Mouse (Mus musculus) telencephalon, adult 2 months (tissue): ENCODE data around the gene Mrps11.
A peak's percentile ranks its signal among the peaks of the same experiment; 100 is the strongest.

Experiments used
- DNase-seq: peaks from one replicate; pipeline ENCODE4 v3.0.0-alpha.2; 2011; ENCODE audit warnings: low read depth, low spot score

Mrps11 gene

DNA sequence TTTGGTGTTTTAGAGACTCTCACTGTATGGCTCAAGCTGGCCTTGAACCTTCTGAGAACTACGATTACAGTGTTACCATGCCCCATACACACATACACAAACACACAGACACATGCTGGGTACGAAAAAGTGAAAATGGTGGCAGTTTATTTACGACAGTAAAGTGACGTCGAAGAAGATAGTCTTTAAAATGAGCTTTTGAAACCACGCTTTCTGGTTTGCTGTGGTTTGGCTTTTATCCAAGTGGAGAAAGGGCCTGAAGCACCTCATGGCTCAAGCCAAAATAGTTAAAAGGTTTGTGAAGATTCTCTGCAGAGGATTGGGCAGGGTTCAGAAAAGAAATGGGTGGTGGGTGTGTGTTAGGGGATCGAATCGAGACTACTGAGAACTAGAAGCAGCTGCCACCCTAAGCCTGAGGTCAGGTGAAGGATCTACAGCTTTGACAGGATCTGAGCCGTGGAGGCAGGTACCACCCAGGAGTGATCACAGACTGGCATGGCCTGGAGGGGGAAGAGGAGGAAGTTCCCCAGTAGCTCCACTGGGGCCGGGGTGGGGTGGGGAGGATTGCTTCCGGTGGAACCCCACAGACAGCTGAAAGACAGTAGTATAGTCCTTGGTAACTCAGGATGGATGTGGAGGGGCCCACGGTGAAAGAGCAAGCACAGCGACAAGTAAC, 11.1 kb downstream of the Mrps11 start:
- no peak for DNase-seq

DNA sequence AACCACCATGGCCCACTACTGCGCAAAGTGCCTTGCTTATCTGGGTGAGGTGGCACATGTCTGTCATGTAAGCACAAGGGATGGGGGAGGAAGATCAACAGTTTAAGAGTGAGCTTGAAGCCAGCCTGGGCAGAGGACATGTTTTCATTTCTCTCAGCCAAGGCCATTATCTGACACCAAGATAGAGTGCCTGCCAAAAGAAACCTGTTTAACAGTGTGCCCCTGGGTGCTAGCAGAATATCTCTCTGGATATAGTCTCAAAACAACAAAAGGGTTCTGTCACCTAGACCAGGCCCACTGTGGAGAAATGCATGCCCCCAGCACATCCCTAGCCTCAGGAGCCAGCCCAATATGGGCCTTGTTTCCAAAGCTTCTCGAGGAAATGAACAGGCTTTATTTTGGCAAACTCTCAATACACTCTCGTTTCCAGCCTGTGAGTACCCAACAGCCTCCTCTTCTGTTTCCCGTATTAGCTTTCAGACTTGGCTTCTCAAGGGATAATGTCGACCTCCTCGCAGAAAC, 11.7 kb downstream of the Mrps11 start:
- DNase-seq = no peak

DNA sequence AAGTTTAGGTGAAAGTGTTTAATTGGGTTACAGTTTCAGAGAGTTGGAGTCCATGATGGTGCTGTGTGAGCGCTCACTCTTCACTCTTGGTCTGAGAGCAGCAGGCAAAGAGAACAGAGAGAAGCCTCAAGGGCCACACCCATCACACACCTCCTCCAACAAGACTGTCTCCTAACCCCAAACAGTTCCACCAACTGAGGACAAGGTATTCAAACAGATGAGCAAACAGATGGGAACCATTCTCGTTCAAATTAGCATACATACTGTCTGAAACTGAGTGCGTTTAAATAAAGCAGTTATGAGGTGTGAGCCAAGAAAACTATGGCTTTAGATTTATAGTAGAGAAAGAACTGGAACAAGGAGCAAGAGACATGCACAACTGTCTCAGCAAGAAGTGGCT, 13.7 kb downstream of the Mrps11 start:
- DNase-seq = peak; percentile 88

DNA sequence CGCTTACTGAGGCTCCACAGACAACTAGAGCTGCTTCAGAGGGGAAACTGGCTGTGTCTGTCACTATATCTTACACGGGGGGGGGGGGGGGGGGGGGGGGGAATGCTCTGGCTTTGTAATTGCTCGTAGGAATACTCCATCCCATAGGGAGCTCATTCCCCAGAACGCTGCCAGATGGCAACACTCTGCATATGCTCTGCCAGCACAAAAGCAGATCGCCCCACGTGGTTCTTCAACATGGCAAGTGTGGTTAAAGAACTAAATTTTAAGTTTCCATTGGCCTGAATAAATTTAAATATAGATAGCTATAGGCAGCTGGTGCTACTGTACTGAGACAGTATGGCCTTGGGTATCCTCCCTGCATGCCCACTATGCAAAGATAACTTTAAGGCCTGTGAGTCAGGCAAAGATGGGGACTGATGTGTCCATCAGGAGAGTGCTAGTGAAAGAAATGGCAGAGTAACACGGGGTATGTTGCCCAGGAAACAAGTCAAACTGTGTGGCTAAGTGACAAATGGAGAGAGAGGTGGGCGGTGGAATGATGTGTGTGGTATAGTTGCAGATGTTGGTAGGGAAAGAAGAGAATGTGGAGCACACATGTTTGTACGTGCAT, 15.0 kb downstream of the Mrps11 start:
- DNase-seq = peak; percentile 82

DNA sequence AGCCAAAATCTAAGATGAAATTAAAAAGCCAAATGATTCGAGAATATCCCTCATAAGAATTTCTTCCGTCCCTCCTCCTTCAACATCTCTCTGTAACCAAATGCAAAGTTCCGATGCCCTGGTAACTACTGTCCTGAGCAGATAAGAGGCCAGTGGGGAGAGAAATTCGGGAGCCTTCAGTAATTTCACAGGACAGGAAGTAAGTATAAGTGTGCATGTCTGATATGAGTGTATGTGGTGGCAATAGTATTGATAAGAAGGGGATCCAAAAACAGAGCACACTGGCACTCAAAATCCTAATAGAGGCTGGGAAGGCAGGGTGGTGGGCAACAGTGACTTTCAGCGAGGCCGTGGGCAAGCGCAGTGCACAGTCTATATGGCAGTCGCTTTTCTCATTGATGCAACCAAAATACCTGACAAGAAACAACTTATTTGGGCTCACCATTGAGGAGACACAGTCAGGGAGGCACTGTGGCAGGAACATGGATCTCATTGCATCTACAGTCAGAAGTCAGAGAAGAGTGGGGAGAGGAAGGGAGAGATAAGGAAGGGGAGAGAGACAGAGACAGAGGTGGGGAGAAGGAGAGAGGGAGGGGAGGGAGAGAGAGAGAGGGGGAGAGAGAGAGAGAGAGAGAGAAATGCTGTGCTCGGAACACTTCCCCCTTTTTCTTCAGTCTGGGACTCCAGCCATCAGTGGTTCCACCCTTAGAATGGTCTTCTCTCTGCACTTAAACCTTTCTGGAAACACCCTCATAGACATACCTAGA, 17.0 kb downstream of the Mrps11 start:
- no peak for DNase-seq

DNA sequence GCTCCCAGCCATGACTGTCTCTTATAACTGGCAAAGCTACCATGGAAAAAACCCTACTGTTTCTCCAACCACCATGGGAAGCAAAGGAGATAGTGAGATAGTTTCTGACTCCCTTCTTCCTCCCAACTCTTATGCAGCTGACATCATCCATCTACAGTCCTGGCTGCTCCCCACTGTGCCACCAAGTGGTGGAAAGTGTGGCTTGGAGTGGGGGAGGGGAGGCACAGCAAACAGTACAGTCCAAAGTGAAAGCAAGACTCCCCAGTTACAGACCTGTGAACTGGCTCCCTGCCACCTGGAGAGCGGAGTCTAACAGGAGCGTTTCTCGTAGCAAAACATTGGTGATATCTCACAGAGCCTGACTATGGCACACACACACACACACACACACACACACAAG, 20.9 kb downstream of the Mrps11 start:
- no peak for DNase-seq

DNA sequence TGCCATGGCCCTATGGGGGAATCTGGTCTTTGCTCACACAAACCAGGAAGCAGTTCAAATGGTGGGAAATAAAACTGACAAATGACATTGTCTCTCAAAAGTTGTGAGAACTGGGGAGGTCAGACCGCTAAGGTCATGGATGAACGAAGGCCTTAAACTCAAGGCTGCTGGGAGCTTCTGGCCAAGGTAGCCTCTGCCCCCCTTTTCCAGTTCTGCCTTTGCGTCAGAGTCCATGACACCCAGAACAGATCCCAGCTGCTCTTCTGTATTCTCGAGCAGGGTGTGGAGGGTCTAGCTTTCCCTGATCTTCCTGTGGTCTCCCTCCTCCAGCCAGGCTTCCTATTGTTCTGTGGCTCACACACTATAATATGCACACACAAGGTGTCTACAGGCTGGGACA, 24.3 kb downstream of the Mrps11 start:
- DNase-seq = no peak

DNA sequence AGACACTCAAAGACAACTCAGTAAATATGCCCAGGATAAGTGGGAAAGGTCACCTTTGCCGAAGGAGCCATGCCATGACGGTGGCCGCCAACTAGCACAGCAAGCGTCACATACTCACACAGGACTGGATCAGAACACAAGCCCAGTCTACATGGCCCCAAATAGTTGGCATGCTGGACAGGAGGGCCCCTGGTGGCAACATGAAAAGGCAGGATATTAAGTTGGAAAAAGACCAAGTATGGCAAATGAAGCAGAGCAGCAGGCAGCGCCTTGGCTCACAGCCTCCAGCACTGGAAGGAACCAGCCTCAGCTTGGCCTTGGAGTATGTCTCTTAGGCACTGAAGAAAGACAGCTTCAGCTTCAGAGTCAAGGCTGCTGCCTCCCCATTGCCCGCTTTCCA, 30.9 kb downstream of the Mrps11 start:
- DNase-seq = no peak

DNA sequence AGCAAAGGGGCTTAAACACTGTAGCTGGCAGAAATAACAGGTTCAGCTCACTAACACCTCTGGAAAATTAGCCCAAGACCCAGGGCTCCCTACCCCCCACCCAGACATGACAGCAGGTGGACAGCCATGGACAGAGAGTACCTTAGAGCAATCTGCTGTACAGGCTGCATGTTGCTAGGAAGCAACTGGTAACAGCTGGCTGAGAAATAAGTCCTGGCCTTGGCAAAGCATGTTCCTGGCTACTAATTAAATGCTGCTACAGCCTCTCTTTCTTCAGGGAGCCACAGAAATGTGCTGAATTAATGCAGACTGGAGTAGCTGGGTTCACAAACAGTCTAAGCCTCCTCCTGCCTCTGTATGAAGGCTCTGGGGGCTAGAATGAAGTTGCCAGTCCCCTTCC, 31.8 kb downstream of the Mrps11 start:
- DNase-seq = no peak

DNA sequence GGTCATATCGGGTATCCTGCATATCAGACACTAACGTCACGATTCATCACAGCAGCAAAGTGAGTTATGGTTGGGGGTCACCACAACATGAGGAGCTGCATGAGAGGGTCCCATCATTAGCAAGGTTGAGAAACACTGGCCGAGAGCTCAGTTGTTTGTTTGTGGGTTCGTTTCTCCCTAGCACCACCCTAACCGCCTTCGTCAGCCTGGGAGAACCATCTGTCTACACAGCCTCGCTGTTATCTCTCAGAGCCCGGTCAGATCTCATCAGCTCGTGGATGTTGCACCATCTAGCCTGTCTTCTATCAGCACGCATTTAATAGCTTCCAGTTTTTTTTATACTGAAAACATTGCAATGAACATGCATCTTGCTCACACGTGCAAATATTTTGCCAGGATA, 35.4 kb downstream of the Mrps11 start:
- DNase-seq = no peak

DNA sequence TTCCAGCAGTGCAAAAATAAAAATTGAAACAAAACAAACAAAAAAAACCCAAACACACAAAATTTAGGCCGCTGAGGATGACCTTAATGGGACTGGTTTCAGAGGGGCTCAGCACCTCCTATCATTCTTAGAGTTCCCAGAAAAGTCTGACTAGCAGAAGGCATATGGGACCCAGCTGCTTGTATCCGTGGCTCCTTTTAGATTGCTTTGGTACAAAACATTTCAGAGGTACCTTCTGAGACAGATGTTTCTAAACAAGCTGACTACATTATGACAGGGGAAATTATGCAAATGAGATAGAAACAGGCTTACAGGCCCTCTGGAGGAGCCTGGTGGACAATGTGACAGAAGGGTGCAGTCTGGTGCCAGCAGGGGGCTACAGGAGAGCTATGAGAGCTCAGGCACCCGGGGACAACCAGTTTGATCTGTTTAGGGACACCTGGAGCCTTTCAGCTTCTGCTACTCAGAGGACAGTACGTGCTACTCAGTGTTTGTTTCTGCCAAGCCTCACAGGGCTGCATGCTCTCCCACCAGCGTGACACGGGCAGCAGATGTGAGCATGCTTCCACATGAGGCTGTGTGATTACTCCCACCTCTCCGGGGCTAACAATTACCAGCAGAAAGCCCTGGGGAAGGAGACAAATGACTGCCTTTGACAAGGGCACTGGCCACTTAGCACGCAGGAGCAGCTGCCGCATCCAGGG, 43.9 kb downstream of the Mrps11 start:
- DNase-seq = no peak

DNA sequence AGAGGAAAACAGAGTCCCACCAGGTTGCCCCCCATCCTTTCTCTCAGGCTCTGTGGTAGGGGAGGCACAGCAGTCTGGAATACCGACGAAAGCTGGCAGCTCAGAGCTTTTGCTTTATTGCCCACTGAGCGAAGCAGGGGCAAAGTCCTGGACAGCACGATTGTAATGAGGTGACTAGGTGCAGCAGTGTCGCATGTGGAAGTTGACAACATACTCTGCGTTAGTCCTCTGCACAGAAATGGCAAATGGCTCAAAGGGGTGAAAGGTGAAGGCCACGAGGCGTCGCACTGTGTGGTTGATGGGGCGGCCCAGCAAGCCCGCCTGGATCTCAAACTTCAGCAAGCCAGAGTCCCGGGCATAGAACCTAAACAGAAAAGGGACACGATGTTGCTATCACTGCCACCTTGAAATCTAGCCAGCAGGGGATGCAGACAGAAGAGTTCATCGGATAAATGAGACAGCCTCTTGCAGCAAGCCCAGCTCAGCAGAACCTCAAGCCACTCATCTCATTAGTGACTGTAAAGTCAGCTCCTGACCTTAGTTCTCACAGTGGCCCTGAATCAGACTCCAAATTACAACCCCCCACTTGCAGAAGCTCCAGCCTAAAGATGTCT, 44.9 kb downstream of the Mrps11 start:
- no peak for DNase-seq

DNA sequence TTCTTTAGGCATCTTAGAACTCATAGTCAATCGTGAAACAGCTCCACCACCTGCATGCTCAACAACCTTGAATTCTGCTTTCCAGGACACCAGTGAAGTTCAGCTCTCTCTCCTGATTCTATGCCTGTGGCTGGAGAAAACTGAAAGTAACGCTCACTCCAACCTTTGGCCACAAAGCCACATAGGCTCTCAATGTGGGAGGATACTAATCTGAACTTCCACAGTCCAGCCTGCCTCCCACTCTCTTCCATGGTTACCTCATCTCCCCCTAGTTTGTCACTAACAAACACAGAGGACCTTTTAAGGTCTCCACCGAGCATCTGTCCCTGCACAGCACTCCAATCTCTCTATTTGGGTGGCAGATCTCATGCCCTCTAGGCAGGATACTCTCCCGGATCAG, 52.7 kb downstream of the Mrps11 start:
- DNase-seq = no peak

DNA sequence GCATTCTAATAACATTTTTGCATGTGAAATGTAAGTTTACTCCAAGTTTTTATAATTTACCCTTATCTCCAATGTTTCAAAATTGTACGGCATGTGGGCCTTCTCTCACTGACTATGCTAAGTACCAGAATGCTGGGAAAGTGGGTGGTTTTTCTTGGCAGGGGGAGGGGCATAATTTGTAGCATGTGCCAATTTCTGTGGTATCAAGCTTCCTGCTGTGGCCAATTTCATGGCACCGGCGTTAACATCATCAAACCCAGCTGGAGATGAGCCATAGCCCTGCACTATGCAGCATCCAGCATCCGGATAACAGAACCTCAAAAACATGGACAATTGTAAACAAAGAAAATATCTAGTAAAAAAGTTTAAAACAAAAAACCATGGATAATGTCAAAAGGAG, 54.3 kb downstream of the Mrps11 start:
- no peak for DNase-seq

DNA sequence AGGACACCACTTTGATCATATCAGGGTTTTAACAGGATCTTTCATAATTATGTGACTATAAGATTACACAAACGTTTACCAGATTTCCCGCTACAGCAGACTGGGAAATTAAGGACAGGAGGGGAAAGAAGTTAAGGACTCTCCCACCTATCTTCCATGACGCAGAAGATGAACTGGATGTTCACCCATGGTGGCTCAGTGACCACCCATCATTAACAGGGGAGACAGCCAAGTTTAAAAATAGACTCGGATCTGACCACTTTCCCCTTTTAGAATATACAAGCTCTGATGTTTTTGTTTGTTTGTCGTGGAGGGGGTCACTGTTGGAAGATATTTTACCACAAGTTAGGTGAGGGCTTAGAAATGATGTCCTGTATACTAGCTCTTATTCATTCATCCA, 58.7 kb downstream of the Mrps11 start:
- DNase-seq = no peak
